Mouse (Mus musculus) hindbrain, postnatal 0 days (tissue): Measurements from ENCODE around the gene Napsa. TPM values are rescaled to one million over a fixed set of nuclear protein-coding genes. Genes with fewer than 3 reads are reported as not detected.

Source experiments
- ATAC-seq: fragments of 200-750 bp; cut with Nextera tagmentation; 2 replicates; pipeline ENCODE4 v1.8.0; 2017; ENCODE audit warnings: mild to moderate bottlenecking, moderate TSS enrichment, moderate library complexity
- DNase-seq: peaks from one replicate; pipeline ENCODE4 v3.0.0-alpha.2; 2015; ENCODE audit warnings: low spot score
- H3K27ac ChIP-seq: fragments of 300-500 bp; sonication (generic); 2 replicates; pipeline ENCODE4 v1.5.1; 2014; ENCODE audit warnings: mild to moderate bottlenecking
- H3K27me3 ChIP-seq: fragments of 300-500 bp; sonication (generic); 2 replicates; pipeline ENCODE4 v1.6.1; 2014; ENCODE audit warnings: low read length, mixed read lengths; ENCODE audit not compliant: insufficient read depth
- H3K36me3 ChIP-seq: fragments of 300-500 bp; sonication (generic); 2 replicates; pipeline ENCODE4 v1.6.1; 2014; ENCODE audit warnings: low read length, mixed read lengths; ENCODE audit not compliant: insufficient read depth
- H3K4me1 ChIP-seq: fragments of 300-500 bp; sonication (generic); 2 replicates; pipeline ENCODE4 v1.6.1; 2014; ENCODE audit warnings: antibody characterized with exemption, low read length, mixed read lengths; ENCODE audit not compliant: insufficient read depth
- H3K4me2 ChIP-seq: fragments of 300-500 bp; sonication (generic); 2 replicates; pipeline ENCODE4 v1.6.1; 2014; ENCODE audit warnings: low read depth, mild to moderate bottlenecking, low read length, moderate library complexity, mixed read lengths
- H3K4me3 ChIP-seq: fragments of 300-500 bp; sonication (generic); 2 replicates; pipeline ENCODE4 v1.5.1; 2014; ENCODE audit warnings: low read length
- H3K9ac ChIP-seq: fragments of 300-500 bp; sonication (generic); replicated peaks from 2 replicates; pipeline ENCODE4 v1.6.1; 2014; ENCODE audit warnings: mild to moderate bottlenecking, low read length, moderate library complexity, mixed read lengths
- H3K9me3 ChIP-seq: fragments of 300-500 bp; sonication (generic); 2 replicates; pipeline ENCODE4 v1.6.1; 2016; ENCODE audit warnings: low read length, mixed read lengths
- CTCF ChIP-seq: IDR thresholded peaks from 2 replicates; pipeline ENCODE4 v1.5.1; 2016; ENCODE audit warnings: antibody characterized with exemption, control low read depth, low read depth
- WGBS: fragments of 180-500 bp; shearing (Covaris S2); extraction: QIAGEN DNeasy Blood & Tissue Kit; methylation state at CpG from one replicate; pipeline ENCODE4 v1.1.7; 2014; 5-methylcytosine and 5-hydroxymethylcytosine counted together
- polyA plus RNA-seq: library from polyadenylated mRNA; unstranded; fragments of >200 nt; fragmentation: Nextera tagmentation; extraction: Ambion mirVana; gene quantifications from 2 replicates; pipeline ENCODE4 v1.2.1, GENCODE M21; 2015
- total RNA-seq: library from RNA; depleted of rRNA; stranded (reverse); fragments of >200 nt; gene quantifications from 2 replicates; pipeline ENCODE4 v1.2.3, GENCODE M21; 2014

Napsa gene
- total and polyA plus RNA-seq, 2 experiments from 2014 or later, result 0.26 TPM; not detected in 1

DNA sequence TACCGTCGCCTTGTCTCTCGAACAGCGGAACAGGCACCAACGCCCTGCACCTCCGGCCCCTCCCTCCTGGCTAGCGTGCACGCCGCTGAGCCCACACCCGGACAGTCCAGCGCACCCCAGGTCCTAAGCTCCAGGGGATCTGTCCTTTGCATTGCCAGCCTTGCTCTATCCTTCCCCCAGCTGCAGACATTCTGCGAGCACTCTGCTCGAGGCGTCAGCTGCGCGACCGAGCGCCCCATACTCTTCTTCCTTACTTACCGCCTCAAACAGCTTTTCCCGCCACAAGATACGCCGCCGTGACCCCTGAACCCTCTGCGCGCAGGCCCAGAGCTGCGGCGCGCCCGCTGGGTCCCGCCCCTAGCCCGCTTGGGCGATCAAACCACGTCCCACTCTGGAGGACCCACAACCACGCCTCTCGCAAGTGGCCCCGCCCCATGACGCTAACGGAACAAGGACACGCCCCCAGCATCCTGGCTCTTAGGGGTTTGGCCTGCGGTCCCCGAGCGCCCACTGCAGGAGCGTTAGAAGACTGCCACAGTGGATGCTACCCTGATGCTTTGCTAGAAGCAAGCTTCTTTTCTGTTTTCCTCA is 23.6 kb upstream of the Napsa start, which contains the start of gene Pold1:
Gene Pold1, minus strand, starts transcription at position 353 of the 591 bp plus-strand sequence.
- H3K9me3 ChIP-seq, result no peaks in the 10 kb centered on the region
- H3K36me3 ChIP-seq, result peaks cover 19% of the 10 kb centered on the region
- peak within 1 kb of the TSS; percentile 45; the same call in 1 of the 2 replicates for H3K9ac ChIP-seq
- peaks cover 8% of the 10 kb centered on the region for H3K4me1 ChIP-seq
- H3K27ac ChIP-seq, result peak within 1 kb of the TSS; percentile 69; the same call in 1 of the 2 replicates
- H3K4me2 ChIP-seq, result peak within 1 kb of the TSS; percentile 96
- no peaks in the 10 kb centered on the region for H3K27me3 ChIP-seq
- peak; percentile 90 for TF ChIP-seq CTCF
- under 1% methylated on average over 43 of the region's 43 CpGs for WGBS
- H3K4me3 ChIP-seq, result peak within 1 kb of the TSS; percentile 51
- peak; percentile 94 for ATAC-seq
- peak; percentile 100 for DNase-seq

DNA sequence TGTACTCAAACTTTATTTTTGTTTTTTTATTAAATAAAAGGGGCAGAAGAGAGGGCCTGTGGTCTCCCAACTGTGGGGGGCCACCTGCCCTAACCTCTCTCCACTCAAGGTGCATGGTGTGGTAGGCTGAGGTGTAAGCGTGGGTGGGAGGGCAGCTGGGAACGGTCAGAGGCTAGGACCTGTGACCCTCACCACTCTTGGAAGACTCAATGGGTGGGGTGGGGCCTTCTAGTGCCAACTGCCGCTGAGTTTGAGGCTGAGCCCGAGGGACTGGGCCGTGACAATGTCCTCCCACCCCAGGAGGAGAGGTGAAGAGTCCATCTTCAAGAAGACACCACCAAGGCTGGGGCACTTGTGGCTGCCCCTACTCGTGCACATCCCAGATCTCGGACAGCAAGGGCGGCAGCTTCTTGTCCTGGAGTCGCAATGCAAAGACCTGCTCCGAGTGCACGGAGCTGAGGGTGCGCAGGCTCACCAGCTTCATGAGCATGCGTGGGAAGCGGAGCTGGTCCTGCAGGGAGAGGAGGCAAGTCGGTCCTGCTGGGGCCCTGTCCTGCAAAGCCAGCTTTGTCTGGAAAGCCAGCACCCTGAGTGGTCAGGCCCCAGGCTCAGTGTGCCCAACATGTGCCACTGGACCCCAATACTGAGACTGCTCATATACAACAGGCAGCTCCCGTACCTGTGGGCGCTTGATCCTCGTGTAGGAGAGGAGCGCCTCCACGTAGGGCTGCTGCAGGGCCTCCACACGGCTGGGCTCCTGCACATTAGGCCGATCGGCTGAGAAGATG is 22.4 kb upstream of the Napsa start:
- Histone ChIP-seq H3K36me3 (peaks cover 19% of the 10 kb centered on the region), H3K27me3 (no peaks in the 10 kb centered on the region), H3K9ac (no peak overlapping the region), H3K27ac (no peak overlapping the region), H3K4me1 (peaks cover 11% of the 10 kb centered on the region), H3K9me3 (no peaks in the 10 kb centered on the region), H3K4me2 (no peak overlapping the region), H3K4me3 (no peak overlapping the region)
- TF ChIP-seq CTCF, result no peak
- ATAC-seq (no peak), DNase-seq (no peak)
- 95% methylated on average over 23 of the region's 23 CpGs for WGBS

GRCm38 (mm10) chr7:44550409-44550678 is 21.8 kb upstream of the Napsa start:
- no peak overlapping the region for H3K9ac ChIP-seq
- H3K4me1 ChIP-seq, result peaks cover 11% of the 10 kb centered on the region
- H3K4me2 ChIP-seq, result no peak overlapping the region
- no peak for ATAC-seq
- no peak for TF ChIP-seq CTCF
- H3K27ac ChIP-seq, result no peak overlapping the region
- no peak for DNase-seq
- no peaks in the 10 kb centered on the region for H3K9me3 ChIP-seq
- H3K36me3 ChIP-seq, result peaks cover 19% of the 10 kb centered on the region
- H3K27me3 ChIP-seq, result no peaks in the 10 kb centered on the region
- 98% methylated on average over 12 of the region's 12 CpGs for WGBS
- no peak overlapping the region for H3K4me3 ChIP-seq

- Histone ChIP-seq H3K9ac (no peak overlapping the region), H3K36me3 (peaks cover 19% of the 10 kb centered on the region), H3K4me3 (no peak overlapping the region), H3K27ac (no peak overlapping the region), H3K9me3 (no peaks in the 10 kb centered on the region), H3K4me2 (no peak overlapping the region), H3K27me3 (no peaks in the 10 kb centered on the region), H3K4me1 (peaks cover 11% of the 10 kb centered on the region)
- WGBS, result 92% methylated on average over 21 of the region's 21 CpGs
- no peak for TF ChIP-seq CTCF
- ATAC-seq, result no peak
- DNase-seq, result no peak
Measured at GRCm38 (mm10) chr7:44551301-44551700, 20.9 kb upstream of the Napsa start.

- no peaks in the 10 kb centered on the region for H3K27me3 ChIP-seq
- DNase-seq (no peak), ATAC-seq (no peak)
- H3K27ac ChIP-seq, result no peak overlapping the region
- H3K4me3 ChIP-seq, result no peak overlapping the region
- WGBS, result 83% methylated on average over 22 of the region's 22 CpGs
- no peak overlapping the region for H3K4me2 ChIP-seq
- no peak for TF ChIP-seq CTCF
- H3K9me3 ChIP-seq, result no peaks in the 10 kb centered on the region
- peaks cover 11% of the 10 kb centered on the region for H3K4me1 ChIP-seq
- no peak overlapping the region for H3K9ac ChIP-seq
- peaks cover 19% of the 10 kb centered on the region for H3K36me3 ChIP-seq
Measured at GRCm38 (mm10) chr7:44551731-44552130, 20.4 kb upstream of the Napsa start.

DNA sequence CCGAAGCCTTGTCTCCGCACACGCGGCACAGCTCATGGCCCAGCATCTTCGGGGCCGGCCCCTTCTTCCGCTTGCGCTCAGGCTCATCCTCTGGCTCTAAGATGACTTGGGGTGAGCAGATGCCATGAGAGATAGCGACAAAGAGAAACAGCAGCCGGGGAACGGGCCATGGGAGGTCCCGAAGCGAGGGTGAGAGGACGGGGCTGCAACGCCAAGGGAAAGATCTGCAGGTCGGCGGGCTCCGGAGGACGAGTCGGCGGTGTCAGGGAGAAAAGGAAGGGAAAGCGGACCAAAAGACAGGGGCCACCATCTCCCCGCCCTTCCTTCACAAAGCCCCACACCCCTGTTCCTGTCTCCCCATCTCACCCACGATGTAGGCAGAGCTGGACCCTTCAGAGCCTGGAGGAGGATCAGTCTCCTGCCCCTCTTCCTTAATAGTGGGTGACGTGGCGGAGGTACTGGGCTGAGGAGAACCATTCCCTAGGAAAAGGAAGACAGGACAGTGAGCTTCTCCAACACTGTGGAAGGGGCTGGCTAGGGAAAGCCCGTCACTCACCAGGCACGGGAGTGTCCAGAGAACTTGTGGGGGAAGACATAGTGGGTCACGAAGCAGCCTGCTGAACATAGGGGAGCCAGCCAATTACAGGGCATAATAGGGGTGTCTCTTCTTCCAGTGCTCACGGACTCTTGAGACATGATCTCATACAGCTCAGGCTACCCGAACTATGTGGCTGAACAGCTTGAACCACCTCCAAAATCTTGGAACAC is 19.9 kb upstream of the Napsa start:
- Histone ChIP-seq H3K9me3 (no peaks in the 10 kb centered on the region), H3K27me3 (no peaks in the 10 kb centered on the region), H3K4me2 (peak overlapping the region; percentile 80), H3K27ac (peak overlapping the region; percentile 87; the same call in 1 of the 2 replicates), H3K4me1 (peaks cover 11% of the 10 kb centered on the region), H3K36me3 (peaks cover 19% of the 10 kb centered on the region), H3K4me3 (peak overlapping the region; percentile 79; the same call in 1 of the 2 replicates), H3K9ac (no peak overlapping the region)
- 88% methylated on average over 31 of the region's 31 CpGs for WGBS
- DNase-seq (no peak), ATAC-seq (no peak)
- TF ChIP-seq CTCF, result no peak
